Mouse (Mus musculus): Measurements from ENCODE around the gene Spns3. TPM values are rescaled to one million over a fixed set of nuclear protein-coding genes. Genes with fewer than 3 reads are reported as not detected.

The Spns3 gene
- polyA plus RNA-seq, 1 experiment from 2014 or later, result 0.75 TPM

- Histone ChIP-seq H3K27me3 (ENCODE audit: control insufficient read depth, insufficient read depth, low read length) (no peaks in the 10 kb centered on the region), H3K9ac (ENCODE audit: low read length) (no peak overlapping the region), H3K36me3 (ENCODE audit: control insufficient read depth, insufficient read depth, low read length) (no peaks in the 10 kb centered on the region), H3K27ac (replicated peaks) (no peak overlapping the region), H3K4me2 (replicated peaks; ENCODE audit: low read depth) (no peak overlapping the region), H3K9me3 (ENCODE audit: control insufficient read depth, low read length) (no peaks in the 10 kb centered on the region), H3K4me1 (replicated peaks; ENCODE audit: control insufficient read depth, insufficient read depth) (no peaks in the 10 kb centered on the region), H3K4me3 (ENCODE audit: low read depth, low read length) (no peak overlapping the region)
- no peak for TF ChIP-seq EP300 (optimal IDR thresholded peaks at IDR 0.05)
- no peak for TF ChIP-seq CTCF (IDR thresholded peaks at IDR 0.05; ENCODE audit: low read depth)
- DNase-seq (ENCODE audit: low spot score) (no peak), ATAC-seq (ENCODE audit: low FRiP score, low TSS enrichment) (no peak)
- WGBS, result 44% methylated on average over 1 of the region's 1 CpGs
Observed at GRCm38 (mm10) chr11:72496775-72497174, 53.5 kb downstream of the Spns3 start.

- Histone ChIP-seq H3K4me2 (replicated peaks; ENCODE audit: low read depth) (no peak overlapping the region), H3K27ac (replicated peaks) (peak overlapping the region; percentile 45; the same call in 1 of the 2 replicates), H3K27me3 (ENCODE audit: control insufficient read depth, insufficient read depth, low read length) (no peaks in the 10 kb centered on the region), H3K4me3 (ENCODE audit: low read depth, low read length) (no peak overlapping the region), H3K36me3 (ENCODE audit: control insufficient read depth, insufficient read depth, low read length) (no peaks in the 10 kb centered on the region), H3K9ac (ENCODE audit: low read length) (no peak overlapping the region), H3K9me3 (ENCODE audit: control insufficient read depth, low read length) (no peaks in the 10 kb centered on the region), H3K4me1 (replicated peaks; ENCODE audit: control insufficient read depth, insufficient read depth) (no peaks in the 10 kb centered on the region)
- DNase-seq (ENCODE audit: low spot score) (no peak), ATAC-seq (ENCODE audit: low FRiP score, low TSS enrichment) (peak; percentile 55)
- 60% methylated on average over 3 of the region's 3 CpGs for WGBS
- TF ChIP-seq EP300 (optimal IDR thresholded peaks at IDR 0.05) (no peak), CTCF (IDR thresholded peaks at IDR 0.05; ENCODE audit: low read depth) (no peak)
Observed at GRCm38 (mm10) chr11:72496066-72496465, 54.2 kb downstream of the Spns3 start.

GRCm38 (mm10) chr11:72494046-72494988, 56.0 kb downstream of the Spns3 start:
- no peak overlapping the region for H3K27ac ChIP-seq (replicated peaks)
- no peak overlapping the region for H3K4me3 ChIP-seq (ENCODE audit: low read depth, low read length)
- ATAC-seq (ENCODE audit: low FRiP score, low TSS enrichment) (peak; percentile 47; the same call in 1 of the 2 replicates), DNase-seq (ENCODE audit: low spot score) (no peak)
- H3K4me1 ChIP-seq (replicated peaks; ENCODE audit: control insufficient read depth, insufficient read depth), result peaks cover under 1% of the 10 kb centered on the region; the same call in 1 of the 2 replicates
- no peaks in the 10 kb centered on the region for H3K36me3 ChIP-seq (ENCODE audit: control insufficient read depth, insufficient read depth, low read length)
- no peaks in the 10 kb centered on the region for H3K27me3 ChIP-seq (ENCODE audit: control insufficient read depth, insufficient read depth, low read length)
- 44% methylated on average over 8 of the region's 8 CpGs for WGBS
- no peak overlapping the region for H3K4me2 ChIP-seq (replicated peaks; ENCODE audit: low read depth)
- H3K9me3 ChIP-seq (ENCODE audit: control insufficient read depth, low read length), result no peaks in the 10 kb centered on the region
- TF ChIP-seq EP300 (optimal IDR thresholded peaks at IDR 0.05) (no peak), CTCF (IDR thresholded peaks at IDR 0.05; ENCODE audit: low read depth) (no peak)
- H3K9ac ChIP-seq (ENCODE audit: low read length), result no peak overlapping the region

- Histone ChIP-seq H3K36me3 (ENCODE audit: control insufficient read depth, insufficient read depth, low read length) (no peaks in the 10 kb centered on the region), H3K9me3 (ENCODE audit: control insufficient read depth, low read length) (no peaks in the 10 kb centered on the region), H3K9ac (ENCODE audit: low read length) (no peak overlapping the region), H3K4me2 (replicated peaks; ENCODE audit: low read depth) (no peak overlapping the region), H3K4me3 (ENCODE audit: low read depth, low read length) (no peak overlapping the region), H3K4me1 (replicated peaks; ENCODE audit: control insufficient read depth, insufficient read depth) (peaks cover 6% of the 10 kb centered on the region; the same call in 1 of the 2 replicates), H3K27me3 (ENCODE audit: control insufficient read depth, insufficient read depth, low read length) (no peaks in the 10 kb centered on the region), H3K27ac (replicated peaks) (no peak overlapping the region)
- ATAC-seq (ENCODE audit: low FRiP score, low TSS enrichment) (no peak), DNase-seq (ENCODE audit: low spot score) (no peak)
- 55% methylated on average over 15 of the region's 15 CpGs for WGBS
- no peak for TF ChIP-seq EP300 (optimal IDR thresholded peaks at IDR 0.05)
- no peak for TF ChIP-seq CTCF (IDR thresholded peaks at IDR 0.05; ENCODE audit: low read depth)
Observed at GRCm38 (mm10) chr11:72491130-72491960, 59.0 kb downstream of the Spns3 start.

GRCm38 (mm10) chr11:72489881-72490301, 60.4 kb downstream of the Spns3 start, which contains the start of gene Spns2:
TSS of gene Spns2 (minus strand) at chr11:72489904.
- under 1% methylated on average over 42 of the region's 42 CpGs for WGBS
- no peak for TF ChIP-seq EP300 (optimal IDR thresholded peaks at IDR 0.05)
- peak; percentile 68 for TF ChIP-seq CTCF (IDR thresholded peaks at IDR 0.05; ENCODE audit: low read depth)
- H3K9me3 ChIP-seq (ENCODE audit: control insufficient read depth, low read length), result no peaks in the 10 kb centered on the region
- peak within 1 kb of the TSS; percentile 50 for H3K4me3 ChIP-seq (ENCODE audit: low read depth, low read length)
- peak within 1 kb of the TSS; percentile 61 for H3K9ac ChIP-seq (ENCODE audit: low read length)
- no peaks in the 10 kb centered on the region for H3K27me3 ChIP-seq (ENCODE audit: control insufficient read depth, insufficient read depth, low read length)
- H3K4me1 ChIP-seq (replicated peaks; ENCODE audit: control insufficient read depth, insufficient read depth), result peaks cover 6% of the 10 kb centered on the region; the same call in 1 of the 2 replicates
- H3K36me3 ChIP-seq (ENCODE audit: control insufficient read depth, insufficient read depth, low read length), result no peaks in the 10 kb centered on the region
- peak within 1 kb of the TSS; percentile 56 for H3K27ac ChIP-seq (replicated peaks)
- peak; percentile 91 for ATAC-seq (ENCODE audit: low FRiP score, low TSS enrichment)
- H3K4me2 ChIP-seq (replicated peaks; ENCODE audit: low read depth), result peak within 1 kb of the TSS; percentile 94
- DNase-seq (ENCODE audit: low spot score), result peak; percentile 92
